9 mouse cellular contexts compared by ENCODE assay signal in the genomic region with DNA sequence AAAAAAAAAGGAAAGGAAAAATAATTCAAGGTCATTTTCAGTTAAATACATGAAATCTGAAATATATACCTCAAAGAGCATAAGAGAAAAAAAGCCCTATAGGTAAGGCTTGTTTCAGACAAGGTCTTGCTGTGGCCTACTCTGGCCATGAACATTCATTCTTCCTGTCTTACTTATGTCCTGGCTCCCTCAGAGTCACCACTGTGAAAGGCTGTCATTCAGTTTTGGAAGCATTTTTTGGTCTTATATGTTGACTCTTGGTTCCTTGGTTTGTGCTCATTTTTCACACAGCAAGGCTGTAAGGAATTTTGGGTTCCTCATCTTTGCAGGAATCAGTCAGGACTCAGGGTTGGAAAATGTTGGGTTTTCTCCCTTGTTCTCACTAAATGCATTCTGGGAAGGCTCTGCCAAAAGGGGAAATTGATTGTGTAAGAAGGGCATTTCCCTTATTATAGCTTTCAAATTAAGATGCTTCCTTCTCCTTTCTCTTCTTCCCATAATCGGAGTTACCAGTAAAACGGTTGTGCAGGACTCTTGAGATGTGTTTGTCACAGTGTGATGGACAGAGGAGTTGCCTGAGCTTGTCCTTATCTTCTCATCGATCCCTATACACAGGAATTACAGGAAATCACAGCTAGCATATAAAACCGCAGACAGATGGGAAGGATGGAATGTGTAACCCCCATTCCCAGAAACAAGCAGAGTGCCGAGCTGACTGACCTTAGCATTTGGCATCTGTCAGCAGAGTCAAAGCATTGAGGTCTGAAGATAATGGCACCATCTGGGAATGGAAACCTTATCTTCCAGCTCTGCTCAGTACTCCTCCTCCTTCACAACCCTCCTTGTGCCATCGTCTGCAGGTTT. TPM values are rescaled to one million over a fixed set of nuclear protein-coding genes. Genes with fewer than 3 reads are reported as not detected.
DNase-seq lines count a peak whose midpoint lies in the region; ATAC-seq and TF ChIP-seq lines count a peak whose summit lies in the region.
"Had no signal": no experiment of that assay in that cellular context is flagged by ENCODE, and none has a peak within 500 bp of the region (broad histone marks: within the 10 kb centered on the region; RNA-seq: fewer than 3 reads in every experiment).

No protein-coding gene starts in this region.

- ATAC-seq in hindbrain, embryonic 16.5 days: no peak
- ATAC-seq in heart, postnatal 0 days (ENCODE audit: insufficient read depth, low read depth): no peak
- ATAC-seq: intestine, embryonic 15.5 days had no signal

- no peaks in the 10 kb centered on the region for H3K27me3 ChIP-seq in hindbrain, embryonic 10.5 days (ENCODE audit: insufficient read depth, poor library complexity, severe bottlenecking)
- no peaks in the 10 kb centered on the region for H3K27me3 ChIP-seq in hindbrain, embryonic 16.5 days (replicated peaks; ENCODE audit: control insufficient read depth, insufficient read depth, low read length)
- no peaks in the 10 kb centered on the region for H3K27me3 ChIP-seq in heart, postnatal 0 days (ENCODE audit: control insufficient read depth, insufficient read depth, low read length)
- H3K27me3 ChIP-seq: intestine, embryonic 15.5 days had no signal

- H3K4me2 ChIP-seq in hindbrain, embryonic 16.5 days (ENCODE audit: low read length): no peak overlapping the region
- H3K4me2 ChIP-seq in heart, postnatal 0 days (ENCODE audit: low read depth, low read length): peak overlapping the region; percentile 5; the same call in 1 of the 2 replicates
- H3K4me2 ChIP-seq: intestine, embryonic 15.5 days had no signal

- peak overlapping the region; percentile 50 for H3K27ac ChIP-seq in hindbrain, embryonic 10.5 days
- no peak overlapping the region for H3K27ac ChIP-seq in hindbrain, embryonic 16.5 days (ENCODE audit: low read depth, low read length)
- peak overlapping the region; percentile 12 for H3K27ac ChIP-seq in heart, postnatal 0 days (ENCODE audit: low read depth)
- H3K27ac ChIP-seq: intestine, embryonic 15.5 days had no signal

- no peak overlapping the region for H3K4me3 ChIP-seq in hindbrain, embryonic 10.5 days
- H3K4me3 ChIP-seq in hindbrain, embryonic 16.5 days (ENCODE audit: low read length): no peak overlapping the region
- H3K4me3 ChIP-seq in heart, postnatal 0 days (ENCODE audit: low read depth, low read length): no peak overlapping the region
- H3K4me3 ChIP-seq: intestine, embryonic 15.5 days had no signal

- TF ChIP-seq CTCF in heart, postnatal 0 days (IDR thresholded peaks at IDR 0.05; ENCODE audit: low read depth): no peak

- H3K9ac ChIP-seq in hindbrain, embryonic 16.5 days (ENCODE audit: low read depth, low read length): no peak overlapping the region
- H3K9ac ChIP-seq in heart, postnatal 0 days (replicated peaks; ENCODE audit: low read depth, low read length): no peak overlapping the region
- H3K9ac ChIP-seq: intestine, embryonic 15.5 days had no signal

- no peaks in the 10 kb centered on the region for H3K36me3 ChIP-seq in hindbrain, embryonic 10.5 days
- H3K36me3 ChIP-seq in hindbrain, embryonic 16.5 days (ENCODE audit: control insufficient read depth, insufficient read depth, low read length): no peaks in the 10 kb centered on the region
- H3K36me3 ChIP-seq in heart, postnatal 0 days (replicated peaks; ENCODE audit: control insufficient read depth, insufficient read depth, low read length): no peaks in the 10 kb centered on the region
- H3K36me3 ChIP-seq: intestine, embryonic 15.5 days had no signal

- TF ChIP-seq EP300 in heart, postnatal 0 days (IDR thresholded peaks at IDR 0.05; ENCODE audit: low read depth): no peak

- peaks cover 59% of the 10 kb centered on the region for H3K4me1 ChIP-seq in hindbrain, embryonic 10.5 days (replicated peaks)
- H3K4me1 ChIP-seq in hindbrain, embryonic 16.5 days (ENCODE audit: control insufficient read depth, insufficient read depth, low read depth, low read length): peaks cover 17% of the 10 kb centered on the region
- H3K4me1 ChIP-seq in heart, postnatal 0 days (ENCODE audit: control insufficient read depth, insufficient read depth): peaks cover 85% of the 10 kb centered on the region

- WGBS in hindbrain, embryonic 10.5 days: 56% methylated on average over 6 of the region's 6 CpGs
- 54% methylated on average over 6 of the region's 6 CpGs for WGBS in hindbrain, embryonic 16.5 days
- WGBS in heart, postnatal 0 days: 11% methylated on average over 6 of the region's 6 CpGs

- H3K9me3 ChIP-seq in hindbrain, embryonic 10.5 days: no peaks in the 10 kb centered on the region
- H3K9me3 ChIP-seq in hindbrain, embryonic 16.5 days (ENCODE audit: control insufficient read depth, low read length): no peaks in the 10 kb centered on the region
- H3K9me3 ChIP-seq in heart, postnatal 0 days (replicated peaks; ENCODE audit: control insufficient read depth, low read length): no peaks in the 10 kb centered on the region
- H3K9me3 ChIP-seq: intestine, embryonic 15.5 days had no signal

- no peak for DNase-seq in hindbrain, embryonic 10.5 days (ENCODE audit: low spot score)
- DNase-seq in brain, adult 2 months (ENCODE audit: low read depth, low spot score): peak; percentile 66
- no peak for DNase-seq in heart, postnatal 0 days (ENCODE audit: low spot score)
- DNase-seq in mesoderm, embryonic 11.5 days (ENCODE audit: low read depth, low spot score): peak; percentile 33
- no peak for DNase-seq in kidney, adult 9 months
- DNase-seq in kidney, postnatal 36 days: no peak
- DNase-seq in urinary bladder, postnatal 36 days (ENCODE audit: low spot score in 2 of 2): no peak

RNA-seq across cellular contexts. Expression of gene Susd6, which starts 21.6 kb away (rescaled TPM):
- 15.6 and 15.9 TPM in 2 replicates for polyA plus RNA-seq in hindbrain, embryonic 10.5 days (2016; fragmentation: Nextera tagmentation; extraction: Ambion mirVana)
- 9.9 and 12.1 TPM in 2 replicates for polyA plus RNA-seq in hindbrain, embryonic 16.5 days (2015; fragmentation: Nextera tagmentation; extraction: Ambion mirVana)
- total RNA-seq in heart, postnatal 0 days (2014; rRNA removed; ENCODE audit: low replicate concordance): 50.2 and 50.6 TPM in 2 replicates
- polyA plus RNA-seq in heart, postnatal 0 days (2015; fragmentation: Nextera tagmentation; extraction: Ambion mirVana): 15.1 and 15.4 TPM in 2 replicates

RNA-seq across cellular contexts. Expression of gene Ccdc177, which starts 51.4 kb away (rescaled TPM):
- 1.5 and 2.4 TPM in 2 replicates for polyA plus RNA-seq in hindbrain, embryonic 10.5 days (2016; fragmentation: Nextera tagmentation; extraction: Ambion mirVana)
- 2.0 and 2.3 TPM in 2 replicates for polyA plus RNA-seq in hindbrain, embryonic 16.5 days (2015; fragmentation: Nextera tagmentation; extraction: Ambion mirVana)
- total RNA-seq in heart, postnatal 0 days (2014; rRNA removed; ENCODE audit: low replicate concordance): 0.31 TPM in 1 of 2 replicates, not detected in the other
- polyA plus RNA-seq in heart, postnatal 0 days (2015; fragmentation: Nextera tagmentation; extraction: Ambion mirVana): not detected in 2 replicates

Comparison
In these comparisons a context has a peak if more than half of its experiments do, and no peak if none do; other contexts are left out.
1. DNase-seq: peak in brain, adult 2 months (single experiment) and mesoderm, embryonic 11.5 days (single experiment); none in hindbrain, embryonic 10.5 days (single experiment), heart, postnatal 0 days (single experiment), kidney, adult 9 months (single experiment), kidney, postnatal 36 days (0 of 2) and urinary bladder, postnatal 36 days (0 of 2).